25 mouse cellular contexts compared by ENCODE assay signal in the genomic region with DNA sequence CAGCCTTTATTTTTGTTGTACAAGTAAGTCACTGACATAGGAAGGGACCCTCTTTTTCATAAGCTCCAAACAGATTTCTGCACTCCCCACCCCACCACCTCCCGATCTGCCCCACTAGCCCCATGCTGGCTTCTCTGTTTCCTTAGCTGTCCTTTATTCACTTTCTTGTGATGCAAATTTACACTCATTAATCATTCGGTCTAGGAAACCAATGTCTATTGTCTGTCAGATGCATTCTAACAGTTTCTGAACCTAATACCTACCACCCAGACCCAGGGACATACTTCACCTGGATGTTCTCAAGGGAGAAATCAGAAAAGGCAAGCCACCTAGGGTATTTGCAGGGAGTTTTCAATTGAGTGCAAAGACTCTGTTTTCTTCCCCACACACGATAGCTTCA. TPM values are rescaled to one million over a fixed set of nuclear protein-coding genes. Genes with fewer than 3 reads are reported as not detected.
DNase-seq lines count a peak whose midpoint lies in the region; TF ChIP-seq lines count a peak whose summit lies in the region.
"Had no signal": no experiment of that assay in that cellular context is flagged by ENCODE, and none has a peak within 500 bp of the region (broad histone marks: within the 10 kb centered on the region; RNA-seq: fewer than 3 reads in every experiment).

No protein-coding gene starts in this region.

- peak; percentile 25 for DNase-seq in heart, adult 11 months
- no peak for DNase-seq in heart, postnatal 10 days
- peak; percentile 28 for DNase-seq in ES-E14 (ENCODE audit: low read depth, low spot score)
- DNase-seq in urinary bladder, adult 2 months (ENCODE audit: low spot score): no peak
- no peak for DNase-seq in kidney, adult 2 months
- DNase-seq: adrenal gland, adult 2 months; adrenal gland, postnatal 14 days; cerebellum, adult 11-12 months; cerebellum, adult 8-10 months; cerebellum, postnatal 10 days; cerebellum, postnatal 36 days; gastrocnemius, postnatal 10 days; gastrocnemius, postnatal 36 days; heart, postnatal 36 days; kidney, adult 9 months had no signal

- H3K36me3 ChIP-seq in ES-Bruce4 (ENCODE audit: control insufficient read depth, insufficient read depth, low read length, poor library complexity, severe bottlenecking) (no peaks in the 10 kb centered on the region), ES-E14 (ENCODE audit: control insufficient read depth, insufficient read depth, low read length, poor library complexity, severe bottlenecking) (no peaks in the 10 kb centered on the region)
- H3K36me3 ChIP-seq in kidney, adult 2 months (ENCODE audit: control insufficient read depth, insufficient read depth, low read length): no peaks in the 10 kb centered on the region
- H3K36me3 ChIP-seq: forebrain, embryonic 10.5 days; hindbrain, embryonic 10.5 days; hindbrain, embryonic 15.5 days had no signal

- no peaks in the 10 kb centered on the region for H3K27me3 ChIP-seq in ES-Bruce4 (ENCODE audit: control insufficient read depth, insufficient read depth, low read length, poor library complexity, severe bottlenecking)
- H3K27me3 ChIP-seq in kidney, adult 2 months (replicated peaks; ENCODE audit: control insufficient read depth, insufficient read depth, low read length): no peaks in the 10 kb centered on the region
- H3K27me3 ChIP-seq: forebrain, embryonic 13.5 days; hindbrain, embryonic 15.5 days had no signal

- H3K9ac ChIP-seq in ES-Bruce4 (ENCODE audit: low read depth, poor library complexity, severe bottlenecking) (no peak overlapping the region), ES-E14 (ENCODE audit: insufficient read depth, low read depth, low read length, poor library complexity, severe bottlenecking) (no peak overlapping the region)
- H3K9ac ChIP-seq: forebrain, embryonic 13.5 days; hindbrain, embryonic 15.5 days had no signal

- intact Hi-C loops in heart, postnatal 10 days (cut with DNase I): no loop called here

- no peak for TF ChIP-seq POLR2A in ES-Bruce4 (IDR thresholded peaks at IDR 0.05; ENCODE audit: insufficient read depth, low read length)
- no peak for TF ChIP-seq POLR2A in kidney, adult 2 months (IDR thresholded peaks at IDR 0.05; ENCODE audit: low read depth, low read length)

- TF ChIP-seq CTCF in ES-Bruce4 (IDR thresholded peaks at IDR 0.05; ENCODE audit: low read depth, low read length): no peak
- no peak for TF ChIP-seq CTCF in kidney, adult 2 months (conservative IDR thresholded peaks at IDR 0.05; ENCODE audit: insufficient read depth, insufficient read length, low read depth, low read length)

- no peak overlapping the region for H3K4me3 ChIP-seq in ES-Bruce4 (ENCODE audit: low read depth, low read length)
- no peak overlapping the region for H3K4me3 ChIP-seq in ES-E14 (ENCODE audit: insufficient read depth in 1 of 2, low read depth in 1 of 2, low read length in 2 of 2, poor library complexity in 1 of 2, severe bottlenecking in 1 of 2)
- no peak overlapping the region for H3K4me3 ChIP-seq in kidney, adult 2 months (ENCODE audit: insufficient read depth, low read depth, low read length)
- H3K4me3 ChIP-seq: forebrain, embryonic 10.5 days; forebrain, embryonic 13.5 days; hindbrain, embryonic 10.5 days; hindbrain, embryonic 15.5 days had no signal

- no peak overlapping the region for H3K27ac ChIP-seq in ES-Bruce4 (ENCODE audit: insufficient read depth, low read length)
- peak overlapping the region; percentile 58; the same call in 1 of the 2 replicates for H3K27ac ChIP-seq in ES-E14 (ENCODE audit: insufficient read depth, low read depth, low read length, poor library complexity, severe bottlenecking)
- no peak overlapping the region for H3K27ac ChIP-seq in kidney, adult 2 months (ENCODE audit: insufficient read depth, low read depth, low read length)
- H3K27ac ChIP-seq: forebrain, embryonic 10.5 days; forebrain, embryonic 13.5 days; hindbrain, embryonic 15.5 days had no signal

- TF ChIP-seq EP300 in ES-Bruce4 (IDR thresholded peaks at IDR 0.05; ENCODE audit: insufficient read depth, low read depth, low read length): 0 out of 2 replicates have a peak, but pooled peaks have one; percentile 58

- peaks cover 12% of the 10 kb centered on the region for H3K4me1 ChIP-seq in ES-Bruce4 (ENCODE audit: control insufficient read depth, insufficient read depth, low read length)
- peaks cover 10 to 12% of the 10 kb centered on the region in 2 experiments for H3K4me1 ChIP-seq in ES-E14 (ENCODE audit: control insufficient read depth in 2 of 2, insufficient read depth in 2 of 2, low read length in 2 of 2, poor library complexity in 1 of 2)
- no peaks in the 10 kb centered on the region for H3K4me1 ChIP-seq in kidney, adult 2 months (ENCODE audit: control insufficient read depth, insufficient read depth, low read length)
- H3K4me1 ChIP-seq: hindbrain, embryonic 15.5 days had no signal

- WGBS in kidney, adult 2 months: 59% methylated on average over 3 of the region's 3 CpGs

- H3K9me3 ChIP-seq in ES-Bruce4 (replicated peaks; ENCODE audit: control insufficient read depth, insufficient read depth, low read length, poor library complexity, severe bottlenecking) (peaks cover 12% of the 10 kb centered on the region), ES-E14 (ENCODE audit: control insufficient read depth, insufficient read depth, low read depth, low read length) (no peaks in the 10 kb centered on the region)
- H3K9me3 ChIP-seq: forebrain, embryonic 10.5 days; forebrain, embryonic 13.5 days; hindbrain, embryonic 10.5 days; hindbrain, embryonic 15.5 days had no signal

- in situ Hi-C loops in ES-E14 (cut with MboI; ENCODE audit: low sequenced_read_pairs in 2 of 2, unreplicated experiment in 2 of 2): no loop called here

TF ChIP-seq in ES-E14, 5 proteins besides CTCF, POLR2A, EP300 and RAD21:
- no peak for TF ChIP-seq HCFC1 (IDR thresholded peaks at IDR 0.05; ENCODE audit: borderline replicate concordance, insufficient read depth, low read length)
- no peak for TF ChIP-seq CHD2 (IDR thresholded peaks at IDR 0.05; ENCODE audit: low read depth, low read length)
- no peak for TF ChIP-seq ZC3H11A (IDR thresholded peaks at IDR 0.05; ENCODE audit: borderline replicate concordance, low read depth, low read length)
- no peak for TF ChIP-seq ZNF384 (IDR thresholded peaks at IDR 0.05; ENCODE audit: low read depth, low read length)
- no peak for TF ChIP-seq MAFK (IDR thresholded peaks at IDR 0.05; ENCODE audit: insufficient read depth, low read depth, low read length)

RNA-seq across cellular contexts. Expression of a gene that starts 16.6 kb away (rescaled TPM):
- 1 to 10 TPM in 1 of 2 experiments, under 1 TPM in 1; 0.77 to 1.9 TPM for total RNA-seq in heart, postnatal 10 days (2021)
- polyA plus RNA-seq in ES-Bruce4 (2011; ENCODE audit: insufficient read depth, insufficient read length, low read depth, missing spikeins): not detected in 2 replicates
- total RNA-seq in ES-E14 (2012; rRNA removed): 0.26 and 0.62 TPM in 2 replicates
- 3.9 and 5.1 TPM in 2 replicates for polyA plus RNA-seq in urinary bladder, adult 2 months (2012; rRNA removed)
- polyA plus RNA-seq in kidney, adult 2 months (2012; rRNA removed): 1.2 and 2.3 TPM in 2 replicates
- polyA plus RNA-seq: C2C12 had no signal

RNA-seq across cellular contexts. Expression of a gene that starts 44.5 kb away (rescaled TPM):
- total RNA-seq in heart, postnatal 10 days (2021): not detected
- polyA plus RNA-seq in ES-Bruce4 (2011; ENCODE audit: insufficient read depth, insufficient read length, low read depth, missing spikeins): 13.9 and 17.0 TPM in 2 replicates
- total RNA-seq in ES-E14 (2012; rRNA removed): 12.8 and 24.8 TPM in 2 replicates
- 37.2 and 43.2 TPM in 2 replicates for polyA plus RNA-seq in urinary bladder, adult 2 months (2012; rRNA removed)
- polyA plus RNA-seq in kidney, adult 2 months (2012; rRNA removed): 20.4 and 31.9 TPM in 2 replicates
- total RNA-seq: adrenal gland, adult 2 months; adrenal gland, postnatal 14 days; gastrocnemius, postnatal 36 days; granulocyte monocyte progenitor cell, adult 5-6 weeks; heart, adult 8-10 months; heart, postnatal 36 days had no signal
- polyA plus RNA-seq: adrenal gland, adult 2 months; C2C12; forebrain, embryonic 13.5 days; heart, embryonic 11.5 days; heart, postnatal 0 days had no signal

Comparison
In these comparisons a context has a peak if more than half of its experiments do, and no peak if none do; other contexts are left out.
1. DNase-seq: peak in heart, adult 11 months (single experiment) and ES-E14 (single experiment); none in heart, postnatal 10 days (0 of 2), urinary bladder, adult 2 months (single experiment) and kidney, adult 2 months (single experiment).